Mouse (Mus musculus): ENCODE data around the gene Olfr374. TPM values are rescaled to one million over a fixed set of nuclear protein-coding genes. Genes with fewer than 3 reads are reported as not detected.
"Not testable (repeated sequence)": the region's sequence is repeated elsewhere in the genome, so short reads cannot be mapped to it uniquely, and the experiment has no call there.

The Olfr374 gene
- not detected for total RNA-seq (2021)

GRCm38 (mm10) chr8:72106740-72107139 is at the start of gene Olfr374:
Gene Olfr374 (plus strand): TSS chr8:72107040.
- no peak for DNase-seq

GRCm38 (mm10) chr8:72057643-72058042 is 49.2 kb upstream of the Olfr374 start:
- DNase-seq; intact Hi-C loops (cut with DNase I): not testable (repeated sequence)

More at GRCm38 (mm10) chr8:72106740-72107139, at the start of gene Olfr374:
- intact Hi-C loops (cut with DNase I), result no loop called here

GRCm38 (mm10) chr8:72066819-72067399 is 39.9 kb upstream of the Olfr374 start:
- intact Hi-C loops (cut with DNase I); DNase-seq: not testable (repeated sequence)

- intact Hi-C loops (cut with DNase I); DNase-seq: not testable (repeated sequence)
Observed at GRCm38 (mm10) chr8:72082877-72083276, 24.0 kb upstream of the Olfr374 start, which contains the start of gene Olfr373. Gene Olfr373 (plus strand): TSS chr8:72083177.

GRCm38 (mm10) chr8:72084744-72085143 is 22.1 kb upstream of the Olfr374 start:
- DNase-seq, result no peak
- intact Hi-C loops (cut with DNase I), result no loop called here

GRCm38 (mm10) chr8:72087611-72088010 is 19.2 kb upstream of the Olfr374 start:
- intact Hi-C loops (cut with DNase I), result not testable (repeated sequence)

GRCm38 (mm10) chr8:72096721-72097120 is 10.1 kb upstream of the Olfr374 start:
- intact Hi-C loops (cut with DNase I); DNase-seq: not testable (repeated sequence)

More at GRCm38 (mm10) chr8:72087611-72088010, 19.2 kb upstream of the Olfr374 start:
- DNase-seq, result not testable (repeated sequence)

- DNase-seq, result peak; percentile 19 to 49
- intact Hi-C loops (cut with DNase I), result loop anchor here (2.0 kb wide), 1 partner anchor 97 kb away; no protein-coding TSS in a partner anchor
Observed at GRCm38 (mm10) chr8:72099377-72100103, 7.3 kb upstream of the Olfr374 start.

GRCm38 (mm10) chr8:72105165-72105564 is 1.7 kb upstream of the Olfr374 start:
- intact Hi-C loops (cut with DNase I), result no loop called here
- no peak for DNase-seq

GRCm38 (mm10) chr8:72110876-72111275 is 4.0 kb downstream of the Olfr374 start:
- intact Hi-C loops (cut with DNase I), result no loop called here
- no peak for DNase-seq

- intact Hi-C loops (cut with DNase I), result no loop called here
- no peak for DNase-seq
Observed at GRCm38 (mm10) chr8:72112486-72112885, 5.6 kb downstream of the Olfr374 start.

- intact Hi-C loops (cut with DNase I), result no loop called here
Observed at GRCm38 (mm10) chr8:72115202-72115601, 8.4 kb downstream of the Olfr374 start.

GRCm38 (mm10) chr8:72118616-72119015 is 11.8 kb downstream of the Olfr374 start:
- DNase-seq, result no peak
- intact Hi-C loops (cut with DNase I), result no loop called here

More at GRCm38 (mm10) chr8:72115202-72115601, 8.4 kb downstream of the Olfr374 start:
- no peak for DNase-seq

GRCm38 (mm10) chr8:72121486-72121885 is 14.6 kb downstream of the Olfr374 start:
- DNase-seq; intact Hi-C loops (cut with DNase I): not testable (repeated sequence)

GRCm38 (mm10) chr8:72121997-72122396 is 15.2 kb downstream of the Olfr374 start:
- intact Hi-C loops (cut with DNase I), result no loop called here
- DNase-seq, result no peak

- no peak for DNase-seq
- intact Hi-C loops (cut with DNase I), result no loop called here
Observed at GRCm38 (mm10) chr8:72127834-72128233, 21.0 kb downstream of the Olfr374 start.

- peak; percentile 30 to 49 for DNase-seq
- intact Hi-C loops (cut with DNase I), result loop anchor here (10.0 kb wide), 1 partner anchor 206 kb away; no protein-coding TSS in a partner anchor
Observed at GRCm38 (mm10) chr8:72131251-72131650, 24.4 kb downstream of the Olfr374 start.

- no peak for DNase-seq
- intact Hi-C loops (cut with DNase I), result loop anchor here (10.0 kb wide), 1 partner anchor 207 kb away; no protein-coding TSS in a partner anchor
Observed at GRCm38 (mm10) chr8:72131901-72132300, 25.1 kb downstream of the Olfr374 start.

GRCm38 (mm10) chr8:72132417-72132816 is 25.6 kb downstream of the Olfr374 start:
- no peak for DNase-seq
- intact Hi-C loops (cut with DNase I), result loop anchor here (10.0 kb wide), 1 partner anchor 208 kb away; no protein-coding TSS in a partner anchor

- no peak for DNase-seq
- intact Hi-C loops (cut with DNase I), result loop anchor here (10.0 kb wide), 1 partner anchor 208 kb away; no protein-coding TSS in a partner anchor
Observed at GRCm38 (mm10) chr8:72132891-72133290, 26.1 kb downstream of the Olfr374 start.

- intact Hi-C loops (cut with DNase I), result loop anchor here (10.0 kb wide), 1 partner anchor 209 kb away; no protein-coding TSS in a partner anchor
- DNase-seq, result no peak
Observed at GRCm38 (mm10) chr8:72133507-72133906, 26.7 kb downstream of the Olfr374 start.
